10 mouse cellular contexts compared by ENCODE assay signal in genomic region chr11:79182881-79183280, GRCm38 (mm10). TPM values are rescaled to one million over a fixed set of nuclear protein-coding genes. Genes with fewer than 3 reads are reported as not detected.
DNase-seq lines count a peak whose midpoint lies in the region; ATAC-seq lines count a peak whose summit lies in the region.
"Had no signal": no experiment of that assay in that cellular context is flagged by ENCODE, and none has a peak within 500 bp of the region (broad histone marks: within the 10 kb centered on the region; RNA-seq: fewer than 3 reads in every experiment).

No protein-coding gene starts in this region.

- WGBS in neural tube, embryonic 15.5 days, result 63% methylated on average over 12 of the region's 12 CpGs

- H3K4me3 ChIP-seq in neural tube, embryonic 15.5 days (replicated peaks), result no peak overlapping the region

- H3K4me2 ChIP-seq in neural tube, embryonic 15.5 days, result no peak overlapping the region

- no peak overlapping the region for H3K27ac ChIP-seq in neural tube, embryonic 15.5 days (replicated peaks)

- no peaks in the 10 kb centered on the region for H3K4me1 ChIP-seq in neural tube, embryonic 15.5 days

- no peak for ATAC-seq in neural tube, embryonic 15.5 days (ENCODE audit: low FRiP score)
- ATAC-seq: Patski had no signal

- no peak overlapping the region for H3K9ac ChIP-seq in neural tube, embryonic 15.5 days (replicated peaks)

- H3K36me3 ChIP-seq in neural tube, embryonic 15.5 days, result no peaks in the 10 kb centered on the region

- no peaks in the 10 kb centered on the region for H3K9me3 ChIP-seq in neural tube, embryonic 15.5 days (replicated peaks)

- peak; percentile 27 for DNase-seq in adrenal gland, postnatal 14 days
- no peak for DNase-seq in adrenal gland, postnatal 36 days
- peak; percentile 50 for DNase-seq in urinary bladder, postnatal 14 days (ENCODE audit: low spot score)
- DNase-seq in urinary bladder, postnatal 25 days (ENCODE audit: low spot score), result no peak
- peak; percentile 11 for DNase-seq in lung, postnatal 25 days (ENCODE audit: low spot score)
- no peak for DNase-seq in kidney, adult 11 months
- no peak for DNase-seq in gastrocnemius, postnatal 10 days
- DNase-seq: thymus, postnatal 36 days had no signal

- no peaks in the 10 kb centered on the region for H3K27me3 ChIP-seq in neural tube, embryonic 15.5 days (replicated peaks)
- H3K27me3 ChIP-seq: Patski had no signal

RNA-seq across cellular contexts. Expression of gene Ksr1, which starts 36.7 kb away (rescaled TPM):
- 10.0 and 10.8 TPM in 2 replicates for total RNA-seq in adrenal gland, postnatal 14 days (2021)
- 10 to 100 TPM in 1 of 2 experiments, 1 to 10 TPM in 1; 9.1 to 10.0 TPM for total RNA-seq in adrenal gland, postnatal 36 days (2021)
- polyA plus RNA-seq in neural tube, embryonic 15.5 days (2015; fragmentation: Nextera tagmentation; extraction: Ambion mirVana), result 4.5 and 5.8 TPM in 2 replicates
- total RNA-seq in gastrocnemius, postnatal 10 days (2021), result 100 to 1,000 TPM; 103 to 118 TPM

Comparison
In these comparisons a context has a peak if more than half of its experiments do, and no peak if none do; other contexts are left out.
1. DNase-seq: peak in adrenal gland, postnatal 14 days (single experiment), urinary bladder, postnatal 14 days (single experiment) and lung, postnatal 25 days (single experiment); none in adrenal gland, postnatal 36 days (0 of 2), urinary bladder, postnatal 25 days (single experiment), kidney, adult 11 months (single experiment) and gastrocnemius, postnatal 10 days (single experiment).